Mouse (Mus musculus) spleen, adult 2 months (tissue): ENCODE measurements around the gene Psmf1.

Source experiments
- CTCF ChIP-seq: fragments of 200-500 bp; IDR thresholded peaks from 2 replicates; pipeline ENCODE4 v1.5.1; 2011; ENCODE audit warnings: mild to moderate bottlenecking, inconsistent platforms; ENCODE audit not compliant: insufficient read depth, insufficient read length, insufficient replicate concordance; ENCODE audit errors: extremely low read depth
- POLR2A ChIP-seq: fragments of 200-500 bp; IDR thresholded peaks from 2 replicates; pipeline ENCODE4 v1.6.1; 2011; ENCODE audit warnings: low read depth, low read length, inconsistent platforms

- TF ChIP-seq POLR2A (no peak), CTCF (no peak)
Measured at GRCm38 (mm10) chr2:151757451-151757850, 13.5 kb upstream of the Psmf1 start.
